Mouse (Mus musculus): ENCODE data around the gene Rnf31. TPM values are rescaled to one million over a fixed set of nuclear protein-coding genes. Genes with fewer than 3 reads are reported as not detected.

Rnf31 gene
- 10 to 100 TPM; 36.4 to 41.9 TPM for total RNA-seq (2021)

- DNase-seq (ENCODE audit: extremely low spot score in 1 of 2, low spot score in 1 of 2), result peak in 1 of 2 experiments; percentile 74
These were observed at the start of gene Rnf31 for GRCm38 (mm10) chr14:55591331-55591891. TSS of gene Rnf31 (plus strand) at chr14:55591708.

- no peak for DNase-seq (ENCODE audit: extremely low spot score in 1 of 2, low spot score in 1 of 2)
These were observed 49.2 kb upstream of the Rnf31 start for GRCm38 (mm10) chr14:55542268-55542667.

DNA sequence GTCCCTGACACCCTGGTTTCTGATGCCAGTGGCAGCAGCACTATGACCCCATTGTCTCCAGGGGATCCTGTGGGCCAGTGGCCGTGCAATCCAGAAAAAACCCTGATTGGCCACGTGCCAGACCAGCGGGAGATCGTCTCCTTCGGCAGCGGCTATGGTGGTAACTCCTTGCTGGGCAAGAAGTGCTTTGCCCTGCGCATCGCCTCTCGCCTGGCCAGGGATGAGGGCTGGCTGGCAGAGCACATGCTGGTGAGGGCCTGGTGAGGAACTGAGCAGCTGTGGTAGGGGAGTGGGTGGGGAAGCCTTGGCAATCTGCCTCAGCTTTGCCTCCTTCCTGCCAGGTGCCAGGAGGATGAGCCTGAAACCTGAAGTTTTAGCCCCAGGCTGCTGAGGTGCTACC is 47.2 kb upstream of the Rnf31 start:
- no peak for DNase-seq (ENCODE audit: extremely low spot score in 1 of 2, low spot score in 1 of 2)

GRCm38 (mm10) chr14:55550191-55550590 is 41.3 kb upstream of the Rnf31 start:
- no peak for DNase-seq (ENCODE audit: extremely low spot score in 1 of 2, low spot score in 1 of 2)

- DNase-seq (ENCODE audit: extremely low spot score in 1 of 2, low spot score in 1 of 2), result no peak
These were observed 40.2 kb upstream of the Rnf31 start for GRCm38 (mm10) chr14:55551347-55551746.

- DNase-seq (ENCODE audit: extremely low spot score in 1 of 2, low spot score in 1 of 2), result no peak
These were observed 39.7 kb upstream of the Rnf31 start for GRCm38 (mm10) chr14:55551794-55552193.

- no peak for DNase-seq (ENCODE audit: extremely low spot score in 1 of 2, low spot score in 1 of 2)
These were observed 36.9 kb upstream of the Rnf31 start for GRCm38 (mm10) chr14:55554635-55555034.

GRCm38 (mm10) chr14:55555788-55556187 is 35.7 kb upstream of the Rnf31 start:
- no peak for DNase-seq (ENCODE audit: extremely low spot score in 1 of 2, low spot score in 1 of 2)

DNA sequence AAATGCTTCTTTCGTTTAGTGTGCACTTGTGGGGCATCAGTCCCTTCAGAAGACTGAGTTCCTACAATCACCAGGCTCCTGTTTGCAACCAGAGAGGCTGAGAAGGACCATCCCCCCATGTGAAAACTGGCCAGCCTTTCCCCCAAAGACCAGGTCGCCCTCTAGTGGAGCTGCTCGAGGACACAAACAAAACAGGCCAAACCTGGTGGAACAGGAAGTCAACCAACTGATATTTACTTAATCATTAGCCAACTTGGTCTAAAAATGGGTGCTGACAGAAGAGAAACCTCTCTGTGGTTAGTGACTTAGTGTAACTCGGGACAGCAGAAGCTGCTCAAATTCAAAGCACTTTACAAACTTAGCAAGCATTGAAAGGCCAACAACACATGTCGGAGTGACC is 34.5 kb upstream of the Rnf31 start:
- peak in 1 of 2 experiments; percentile 81 for DNase-seq (ENCODE audit: extremely low spot score in 1 of 2, low spot score in 1 of 2)

DNA sequence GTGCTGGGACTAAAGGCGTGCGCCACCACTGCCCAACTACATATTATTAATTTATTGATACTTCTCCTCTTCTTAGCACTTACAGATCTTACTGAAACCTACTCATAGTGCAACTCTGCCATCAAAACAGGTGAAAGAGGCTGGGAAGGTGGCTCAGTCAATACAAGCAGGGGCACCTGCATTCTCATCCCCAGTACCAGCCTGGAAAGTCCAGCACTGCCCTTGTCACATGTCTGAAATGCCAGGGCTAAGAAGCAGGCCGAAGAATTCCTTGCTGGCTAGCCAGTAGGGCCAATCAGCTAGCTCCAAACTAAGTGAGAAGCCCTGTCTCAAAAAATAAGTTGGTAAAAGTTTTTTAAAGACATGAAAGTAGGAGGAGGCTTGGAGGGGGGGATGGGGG is 33.9 kb upstream of the Rnf31 start:
- no peak for DNase-seq (ENCODE audit: extremely low spot score in 1 of 2, low spot score in 1 of 2)

GRCm38 (mm10) chr14:55558740-55559448 is 32.6 kb upstream of the Rnf31 start:
- DNase-seq (ENCODE audit: extremely low spot score in 1 of 2, low spot score in 1 of 2), result no peak

GRCm38 (mm10) chr14:55559799-55560201 is 31.7 kb upstream of the Rnf31 start, which contains the start of gene Dcaf11:
TSS of gene Dcaf11 (plus strand) at chr14:55560006.
- peak; percentile 79 to 80 for DNase-seq (ENCODE audit: extremely low spot score in 1 of 2, low spot score in 1 of 2)

- peak; percentile 94 to 97 for DNase-seq (ENCODE audit: extremely low spot score in 1 of 2, low spot score in 1 of 2)
These were observed 31.1 kb upstream of the Rnf31 start, which contains the start of gene A730061H03Rik for GRCm38 (mm10) chr14:55560202-55561073. TSS of gene A730061H03Rik (minus strand) at chr14:55560406.

- no peak for DNase-seq (ENCODE audit: extremely low spot score in 1 of 2, low spot score in 1 of 2)
These were observed 29.6 kb upstream of the Rnf31 start for GRCm38 (mm10) chr14:55561860-55562259.

- DNase-seq (ENCODE audit: extremely low spot score in 1 of 2, low spot score in 1 of 2), result no peak
These were observed 28.3 kb upstream of the Rnf31 start for GRCm38 (mm10) chr14:55563249-55563648.

GRCm38 (mm10) chr14:55565748-55566147 is 25.8 kb upstream of the Rnf31 start:
- DNase-seq (ENCODE audit: extremely low spot score in 1 of 2, low spot score in 1 of 2), result no peak

- DNase-seq (ENCODE audit: extremely low spot score in 1 of 2, low spot score in 1 of 2), result no peak
These were observed 24.0 kb upstream of the Rnf31 start for GRCm38 (mm10) chr14:55567496-55567895.

- no peak for DNase-seq (ENCODE audit: extremely low spot score in 1 of 2, low spot score in 1 of 2)
These were observed 20.9 kb upstream of the Rnf31 start for GRCm38 (mm10) chr14:55570588-55570987.

- DNase-seq (ENCODE audit: extremely low spot score in 1 of 2, low spot score in 1 of 2), result no peak
These were observed 19.7 kb upstream of the Rnf31 start for GRCm38 (mm10) chr14:55571760-55572159.

DNA sequence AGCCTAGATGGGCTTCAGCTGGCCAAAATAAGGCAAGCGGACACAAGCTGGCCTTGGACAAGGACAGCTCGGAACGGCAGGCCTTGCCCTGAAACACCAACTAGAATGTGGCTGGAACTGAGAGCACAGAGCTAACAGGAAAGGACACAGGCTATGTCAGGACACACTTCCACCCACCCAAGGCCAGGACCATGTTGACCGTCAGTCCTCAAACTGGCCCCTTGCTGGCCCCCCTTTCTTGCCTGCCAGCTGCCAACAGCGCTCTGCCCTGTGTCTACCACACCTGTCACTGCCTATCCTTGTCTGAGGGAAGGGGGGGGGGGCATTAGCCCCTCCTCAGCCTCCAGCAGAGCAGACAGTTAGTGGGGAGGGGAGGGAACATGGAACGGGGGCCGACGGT is 16.2 kb upstream of the Rnf31 start, which contains the start of gene Fitm1:
TSS of gene Fitm1 (plus strand) at position 316 of the 400 bp plus-strand sequence.
- DNase-seq (ENCODE audit: extremely low spot score in 1 of 2, low spot score in 1 of 2), result no peak

DNA sequence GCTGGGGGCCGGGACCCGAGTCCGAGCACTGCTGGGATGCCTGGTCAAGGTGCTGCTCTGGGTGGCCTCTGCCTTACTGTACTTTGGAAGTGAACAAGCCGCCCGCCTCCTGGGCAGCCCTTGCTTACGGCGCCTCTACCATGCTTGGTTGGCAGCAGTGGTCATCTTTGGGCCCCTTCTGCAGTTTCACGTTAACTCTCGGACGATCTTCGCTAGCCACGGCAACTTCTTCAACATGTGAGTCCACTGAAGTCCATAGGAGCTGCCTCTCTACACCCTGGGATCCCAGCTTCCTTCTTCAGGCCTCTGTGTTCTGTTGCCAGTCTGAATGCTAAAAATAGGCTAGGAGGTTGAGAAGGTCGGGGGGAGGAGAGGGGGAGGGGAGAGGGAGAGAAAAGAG is 15.8 kb upstream of the Rnf31 start:
- DNase-seq (ENCODE audit: extremely low spot score in 1 of 2, low spot score in 1 of 2), result no peak
